Mouse (Mus musculus) CH12.LX (cell line): ENCODE results near the gene Pld2. TPM values are rescaled to one million over a fixed set of nuclear protein-coding genes. Genes with fewer than 3 reads are reported as not detected.

Experiments used
- DNase-seq: peaks from one replicate; pipeline ENCODE4 v3.0.0-alpha.2; 2013; ENCODE audit errors: extremely low read depth
- H3K27ac ChIP-seq: 2 replicates; pipeline ENCODE4 v1.5.1; 2012; ENCODE audit warnings: low read depth, mild to moderate bottlenecking, control low read depth, moderate library complexity; ENCODE audit not compliant: insufficient read depth
- H3K27me3 ChIP-seq: replicated peaks from 2 replicates; pipeline ENCODE3; 2012; ENCODE audit warnings: inconsistent platforms
- H3K36me3 ChIP-seq, 2 experiments: replicated peaks in 1 of 2; 2 replicates each; pipeline versions ENCODE3 to v1.6.1; 2012; ENCODE audit warnings: inconsistent platforms in 1 of 2, low read length in 1 of 2, mild to moderate bottlenecking in 1 of 2, mixed read lengths in 1 of 2, moderate library complexity in 1 of 2; ENCODE audit not compliant: control insufficient read depth in 1 of 2, insufficient read depth in 1 of 2
- H3K4me1 ChIP-seq, 2 experiments: 2 replicates each; pipeline ENCODE4 v1.6.1; 2012; ENCODE audit warnings: inconsistent platforms in 1 of 2, moderate library complexity in 1 of 2; ENCODE audit not compliant: insufficient read depth in 2 of 2, control insufficient read depth in 1 of 2
- H3K4me2 ChIP-seq: 2 replicates; pipeline ENCODE4 v1.6.1; 2012; ENCODE audit warnings: low read depth, mild to moderate bottlenecking, control low read depth; ENCODE audit not compliant: poor library complexity, insufficient read depth, severe bottlenecking
- H3K4me3 ChIP-seq, 3 experiments: fragments of 150-350 bp in 1 of 3; sonication (generic) in 1 of 3; replicated peaks in 1 of 3; 2 replicates each; pipeline versions ENCODE3 to v1.5.1; 2011 to 2012; ENCODE audit warnings: low read depth in 2 of 3, low read length in 2 of 3, mild to moderate bottlenecking in 2 of 3, moderate library complexity in 2 of 3, control low read depth in 1 of 3, improper control_type of control experiment in 1 of 3, inconsistent platforms in 1 of 3, mixed read lengths in 1 of 3; ENCODE audit not compliant: poor library complexity in 1 of 3
- H3K79me2 ChIP-seq: replicated peaks from 2 replicates; pipeline ENCODE4 v1.6.1; 2012; ENCODE audit warnings: mild to moderate bottlenecking, moderate library complexity; ENCODE audit not compliant: control insufficient read depth, poor library complexity, insufficient read depth, severe bottlenecking; ENCODE audit errors: extremely low read depth
- H3K9ac ChIP-seq: 2 replicates; pipeline ENCODE4 v1.6.1; 2012; ENCODE audit warnings: low read depth, mild to moderate bottlenecking, control low read depth, moderate library complexity; ENCODE audit not compliant: insufficient read depth
- H3K9me3 ChIP-seq: replicated peaks from 2 replicates; pipeline ENCODE3; 2012; ENCODE audit warnings: low read length, inconsistent platforms, mixed read lengths
- IRF4 ChIP-seq: IDR thresholded peaks from 2 replicates; pipeline ENCODE4 v1.6.1; 2014; ENCODE audit warnings: low read depth, mild to moderate bottlenecking, inconsistent platforms, low read length, improper control_type of control experiment
- JUND ChIP-seq: conservative IDR thresholded peaks from 2 replicates; pipeline ENCODE4 v1.6.1; 2011; ENCODE audit warnings: low read depth, low read length, improper control_type of control experiment
- KAT2A ChIP-seq: IDR thresholded peaks from 2 replicates; pipeline ENCODE4 v1.6.1; 2012; ENCODE audit warnings: low read length, improper control_type of control experiment, inconsistent platforms; ENCODE audit not compliant: insufficient replicate concordance
- MAZ ChIP-seq: IDR thresholded peaks from 2 replicates; pipeline ENCODE4 v1.6.1; 2012; ENCODE audit warnings: low read depth, mild to moderate bottlenecking, inconsistent platforms, low read length, improper control_type of control experiment, moderate library complexity
- POLR2A ChIP-seq: IDR thresholded peaks from 2 replicates; pipeline ENCODE4 v1.6.1; 2011; ENCODE audit warnings: low read depth, mild to moderate bottlenecking, improper control_type of control experiment, low read length
- RCOR1 ChIP-seq: conservative IDR thresholded peaks from 2 replicates; pipeline ENCODE4 v1.6.1; 2012; ENCODE audit warnings: low read depth, mild to moderate bottlenecking, inconsistent platforms, low read length, improper control_type of control experiment
- dilution Hi-C: fragments of 300-500 bp; cut with MboI; formaldehyde crosslinking; loops from 2 replicates; pipeline ENCODE4 v1.14.3; 2020; ENCODE audit warnings: low sequenced_read_pairs; ENCODE audit not compliant: extremely low pct_unique_long_range_greater_than_20kb, extremely low pct_ligation_motif_present
- in situ Hi-C: fragments of 300-500 bp; cut with MboI; formaldehyde crosslinking; loops from 3 replicates; pipeline ENCODE4 v1.14.3; 2019; ENCODE audit warnings: low sequenced_read_pairs, low pct_ligation_motif_present, low pct_unique_long_range_greater_than_20kb, mixed read lengths
- polyA plus RNA-seq: library from polyadenylated mRNA; unstranded; fragments of >175 nt; gene quantifications from 2 replicates; pipeline ENCODE4 v1.2.1, GENCODE M21; 2012; ENCODE audit warnings: low read depth; ENCODE audit not compliant: insufficient read length
- total RNA-seq, 2 experiments: library from RNA; depleted of rRNA; stranded (reverse); fragments of 300-350 nt in 1 of 2; fragments of >200 nt in 1 of 2; gene quantifications; 2 replicates each; pipeline ENCODE4 v1.2.3; 2012 to 2014

The Pld2 gene
- total and polyA plus RNA-seq, 3 experiments: 3.4 to 6.7 (median 4.8) TPM

GRCm38 (mm10) chr11:70607611-70608010 is 67.7 kb downstream of the Pld2 start:
- H3K4me1 ChIP-seq: peaks cover 0 to 2% of the 10 kb centered on the region in 2 experiments; a peak in 2 of 4 replicates
- no peak for TF ChIP-seq MAZ
- no peak for TF ChIP-seq KAT2A
- no peak for TF ChIP-seq IRF4
- TF ChIP-seq RCOR1: no peak
- TF ChIP-seq POLR2A: no peak
- TF ChIP-seq JUND: no peak
- H3K9ac ChIP-seq: no peak overlapping the region
- no peak overlapping the region for H3K4me2 ChIP-seq
- no peak for DNase-seq
- H3K27me3 ChIP-seq: no peaks in the 10 kb centered on the region
- no peaks in the 10 kb centered on the region for H3K79me2 ChIP-seq
- H3K27ac ChIP-seq: no peak overlapping the region
- in situ Hi-C loops (loop anchor here (5.0 to 25.0 kb wide), 2 partner anchors 90 to 370 kb away; partner anchors contain the start of genes 0610010K14Rik, Bcl6b, Gltpd2 and Gm21988), dilution Hi-C loops (no loop called here)
- no peaks in the 10 kb centered on the region for H3K9me3 ChIP-seq
- peaks cover 88 to 98% of the 10 kb centered on the region in 2 experiments for H3K36me3 ChIP-seq
- no peak overlapping the region for H3K4me3 ChIP-seq

Other genes with a start within 250 kb of the Pld2 start
Only the 20 nearest of the 25 such genes appear.
- 33.0 and 37.5 TPM in 2 replicates for gene Pelp1, start 130.0 kb upstream of the Pld2 start, total RNA-seq (2012; rRNA removed)
- gene Pelp1, start 130.0 kb upstream of the Pld2 start, total RNA-seq (2014; rRNA removed): 12.9 and 13.2 TPM in 2 replicates
- 101 and 113 TPM in 2 replicates for gene Pelp1, start 130.0 kb upstream of the Pld2 start, polyA plus RNA-seq
- 45.9 and 60.2 TPM in 2 replicates for gene Arrb2, start 107.4 kb upstream of the Pld2 start, total RNA-seq (2012; rRNA removed)
- 42.1 and 46.0 TPM in 2 replicates for gene Arrb2, start 107.4 kb upstream of the Pld2 start, total RNA-seq (2014; rRNA removed)
- gene Arrb2, start 107.4 kb upstream of the Pld2 start, polyA plus RNA-seq: 89.7 and 101 TPM in 2 replicates
- gene Med11, start 88.1 kb upstream of the Pld2 start, total RNA-seq (2012; rRNA removed): 52.2 and 59.7 TPM in 2 replicates
- gene Med11, start 88.1 kb upstream of the Pld2 start, total RNA-seq (2014; rRNA removed): 70.3 and 79.9 TPM in 2 replicates
- 74.3 and 91.6 TPM in 2 replicates for gene Med11, start 88.1 kb upstream of the Pld2 start, polyA plus RNA-seq
- gene Zmynd15, start 80.6 kb upstream of the Pld2 start, total RNA-seq (2012; rRNA removed): 0.08 TPM in 1 of 2 replicates, not detected in the other
- gene Zmynd15, start 80.6 kb upstream of the Pld2 start, total RNA-seq (2014; rRNA removed): 0.05 TPM in 1 of 2 replicates, not detected in the other
- 0.20 and 0.74 TPM in 2 replicates for gene Zmynd15, start 80.6 kb upstream of the Pld2 start, polyA plus RNA-seq
- 0.04 and 0.08 TPM in 2 replicates for gene Cxcl16, start 80.1 kb upstream of the Pld2 start, total RNA-seq (2012; rRNA removed)
- not detected in 2 replicates for gene Cxcl16, start 80.1 kb upstream of the Pld2 start, total RNA-seq (2014; rRNA removed)
- gene Cxcl16, start 80.1 kb upstream of the Pld2 start, polyA plus RNA-seq: 0.56 and 0.59 TPM in 2 replicates
- gene Tm4sf5, start 34.8 kb upstream of the Pld2 start, total RNA-seq (2012; rRNA removed): 3.6 and 5.5 TPM in 2 replicates
- 8.8 and 11.7 TPM in 2 replicates for gene Tm4sf5, start 34.8 kb upstream of the Pld2 start, total RNA-seq (2014; rRNA removed)
- gene Tm4sf5, start 34.8 kb upstream of the Pld2 start, polyA plus RNA-seq: 24.5 and 32.5 TPM in 2 replicates
- gene Vmo1, start 25.4 kb upstream of the Pld2 start, total RNA-seq (2012; rRNA removed): 0.21 TPM in 1 of 2 replicates, not detected in the other
- 0.70 TPM in 1 of 2 replicates, not detected in the other for gene Vmo1, start 25.4 kb upstream of the Pld2 start, total RNA-seq (2014; rRNA removed)
- gene Vmo1, start 25.4 kb upstream of the Pld2 start, polyA plus RNA-seq: 0.36 and 0.63 TPM in 2 replicates
- gene Gltpd2, start 20.9 kb upstream of the Pld2 start, total RNA-seq (2012; rRNA removed): not detected in 2 replicates
- gene Gltpd2, start 20.9 kb upstream of the Pld2 start, total RNA-seq (2014; rRNA removed): not detected in 2 replicates
- 0.19 TPM in 1 of 2 replicates, not detected in the other for gene Gltpd2, start 20.9 kb upstream of the Pld2 start, polyA plus RNA-seq
- gene Psmb6, start 14.7 kb upstream of the Pld2 start, total RNA-seq (2012; rRNA removed): 921 and 922 TPM in 2 replicates
- gene Psmb6, start 14.7 kb upstream of the Pld2 start, total RNA-seq (2014; rRNA removed): 749 and 831 TPM in 2 replicates
- gene Psmb6, start 14.7 kb upstream of the Pld2 start, polyA plus RNA-seq: 779 and 831 TPM in 2 replicates
- gene Gm40193, start 7.1 kb upstream of the Pld2 start, total RNA-seq (2012; rRNA removed): not detected in 2 replicates
- not detected in 2 replicates for gene Gm40193, start 7.1 kb upstream of the Pld2 start, total RNA-seq (2014; rRNA removed)
- not detected in 2 replicates for gene Gm40193, start 7.1 kb upstream of the Pld2 start, polyA plus RNA-seq
- gene Mink1, start 22.8 kb downstream of the Pld2 start, total RNA-seq (2012; rRNA removed): 24.3 and 31.2 TPM in 2 replicates
- gene Mink1, start 22.8 kb downstream of the Pld2 start, total RNA-seq (2014; rRNA removed): 11.6 and 15.0 TPM in 2 replicates
- 79.8 and 82.8 TPM in 2 replicates for gene Mink1, start 22.8 kb downstream of the Pld2 start, polyA plus RNA-seq
- gene 4930544D05Rik, start 75.8 kb downstream of the Pld2 start, total RNA-seq (2012; rRNA removed): 0.17 TPM in 1 of 2 replicates, not detected in the other
- not detected in 2 replicates for gene 4930544D05Rik, start 75.8 kb downstream of the Pld2 start, total RNA-seq (2014; rRNA removed)
- gene 4930544D05Rik, start 75.8 kb downstream of the Pld2 start, polyA plus RNA-seq: not detected in 2 replicates
- gene Chrne, start 79.2 kb downstream of the Pld2 start, total RNA-seq (2012; rRNA removed): not detected in 2 replicates
- gene Chrne, start 79.2 kb downstream of the Pld2 start, total RNA-seq (2014; rRNA removed): not detected in 2 replicates
- not detected in 2 replicates for gene Chrne, start 79.2 kb downstream of the Pld2 start, polyA plus RNA-seq
- 0.25 TPM in 2 replicates for gene Gp1ba, start 99.1 kb downstream of the Pld2 start, total RNA-seq (2012; rRNA removed)
- gene Gp1ba, start 99.1 kb downstream of the Pld2 start, total RNA-seq (2014; rRNA removed): not detected in 2 replicates
- gene Gp1ba, start 99.1 kb downstream of the Pld2 start, polyA plus RNA-seq: 0.84 and 1.1 TPM in 2 replicates
- gene Rnf167, start 107.2 kb downstream of the Pld2 start, total RNA-seq (2012; rRNA removed): 23.5 and 24.0 TPM in 2 replicates
- gene Rnf167, start 107.2 kb downstream of the Pld2 start, total RNA-seq (2014; rRNA removed): 24.1 and 25.5 TPM in 2 replicates
- gene Rnf167, start 107.2 kb downstream of the Pld2 start, polyA plus RNA-seq: 28.0 and 31.7 TPM in 2 replicates
- gene Slc25a11, start 107.4 kb downstream of the Pld2 start, total RNA-seq (2012; rRNA removed): 96.9 and 99.0 TPM in 2 replicates
- 121 and 135 TPM in 2 replicates for gene Slc25a11, start 107.4 kb downstream of the Pld2 start, total RNA-seq (2014; rRNA removed)
- gene Slc25a11, start 107.4 kb downstream of the Pld2 start, polyA plus RNA-seq: 127 and 132 TPM in 2 replicates
- gene Pfn1, start 114.6 kb downstream of the Pld2 start, total RNA-seq (2012; rRNA removed): 1,045 and 1,143 TPM in 2 replicates
- gene Pfn1, start 114.6 kb downstream of the Pld2 start, total RNA-seq (2014; rRNA removed): 799 and 844 TPM in 2 replicates
- gene Pfn1, start 114.6 kb downstream of the Pld2 start, polyA plus RNA-seq: 2,575 and 2,624 TPM in 2 replicates
- gene Eno3, start 117.1 kb downstream of the Pld2 start, total RNA-seq (2012; rRNA removed): 11.0 and 11.2 TPM in 2 replicates
- gene Eno3, start 117.1 kb downstream of the Pld2 start, total RNA-seq (2014; rRNA removed): 22.9 and 23.0 TPM in 2 replicates
- 26.4 and 27.5 TPM in 2 replicates for gene Eno3, start 117.1 kb downstream of the Pld2 start, polyA plus RNA-seq
- 96.3 and 105 TPM in 2 replicates for gene Spag7, start 129.4 kb downstream of the Pld2 start, total RNA-seq (2012; rRNA removed)
- 86.9 and 93.5 TPM in 2 replicates for gene Spag7, start 129.4 kb downstream of the Pld2 start, total RNA-seq (2014; rRNA removed)
- gene Spag7, start 129.4 kb downstream of the Pld2 start, polyA plus RNA-seq: 120 and 161 TPM in 2 replicates
- gene Camta2, start 148.0 kb downstream of the Pld2 start, total RNA-seq (2012; rRNA removed): 4.0 and 4.9 TPM in 2 replicates
- 0.70 and 1.0 TPM in 2 replicates for gene Camta2, start 148.0 kb downstream of the Pld2 start, total RNA-seq (2014; rRNA removed)
- gene Camta2, start 148.0 kb downstream of the Pld2 start, polyA plus RNA-seq: 13.3 and 17.0 TPM in 2 replicates